Mouse (Mus musculus): ENCODE measurements around the gene Il22ra2. TPM values are rescaled to one million over a fixed set of nuclear protein-coding genes. Genes with fewer than 3 reads are reported as not detected.

The Il22ra2 gene
- total and polyA plus RNA-seq, 2 experiments from 2014 or later, result not detected

DNA sequence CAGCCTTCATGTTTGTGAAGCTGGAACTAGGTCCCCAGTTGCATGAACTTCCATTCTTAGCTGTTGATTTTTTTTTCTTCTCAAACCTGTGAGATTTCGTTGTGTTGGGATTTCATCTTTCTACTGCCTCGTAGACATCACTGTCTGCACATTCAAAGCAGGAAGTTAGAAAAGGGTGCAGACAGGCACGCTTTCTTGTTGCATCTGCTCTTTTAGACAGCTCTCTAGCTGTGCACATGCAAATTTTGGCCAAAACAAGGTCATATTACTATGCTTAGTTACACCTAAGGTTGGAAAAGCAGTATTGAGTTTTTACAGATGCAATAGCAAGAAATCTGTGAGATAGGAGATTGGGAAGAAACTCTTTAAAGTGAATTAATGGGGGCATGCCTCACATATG, 34.5 kb upstream of the Il22ra2 start:
- 69% methylated on average over 3 of the region's 3 CpGs for WGBS
- TF ChIP-seq EP300 (IDR thresholded peaks at IDR 0.05; ENCODE audit: low read depth), result no peak
- no peak for TF ChIP-seq CTCF (IDR thresholded peaks at IDR 0.05; ENCODE audit: low read depth)
- no peak for ATAC-seq (ENCODE audit: insufficient read depth, low read depth)
- H3K9ac ChIP-seq (replicated peaks; ENCODE audit: low read depth, low read length), result no peak overlapping the region
- H3K27me3 ChIP-seq (ENCODE audit: control insufficient read depth, insufficient read depth, low read length), result no peaks in the 10 kb centered on the region
- H3K36me3 ChIP-seq (replicated peaks; ENCODE audit: control insufficient read depth, insufficient read depth, low read length), result no peaks in the 10 kb centered on the region
- H3K9me3 ChIP-seq (replicated peaks; ENCODE audit: control insufficient read depth, low read length), result no peaks in the 10 kb centered on the region
- H3K4me2 ChIP-seq (ENCODE audit: low read depth, low read length), result no peak overlapping the region
- peaks cover 5% of the 10 kb centered on the region; the same call in 1 of the 2 replicates for H3K4me1 ChIP-seq (ENCODE audit: control insufficient read depth, insufficient read depth)
- no peak overlapping the region for H3K4me3 ChIP-seq (ENCODE audit: low read depth, low read length)
- no peak for DNase-seq (ENCODE audit: low spot score)
- peak overlapping the region; percentile 52; the same call in 1 of the 2 replicates for H3K27ac ChIP-seq (ENCODE audit: low read depth)

DNA sequence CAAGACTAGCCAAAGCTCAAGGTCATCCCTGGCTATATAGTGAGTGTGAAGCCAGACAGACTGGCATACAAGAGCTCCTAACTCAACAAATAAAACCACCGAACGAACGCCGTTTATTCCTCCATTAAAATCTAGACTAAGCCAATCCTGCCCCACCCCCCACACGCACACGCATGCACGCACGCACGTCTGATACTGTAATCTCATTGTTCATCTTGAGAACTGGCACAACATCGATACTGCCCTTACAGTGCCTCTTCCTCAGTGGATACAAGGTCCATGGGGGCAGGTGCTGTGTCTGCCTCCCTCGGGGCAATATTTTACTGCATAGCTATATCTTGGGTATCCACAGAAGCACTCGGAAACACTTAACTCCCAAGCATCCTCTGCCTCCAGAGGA, 32.2 kb upstream of the Il22ra2 start:
- Histone ChIP-seq H3K36me3 (replicated peaks; ENCODE audit: control insufficient read depth, insufficient read depth, low read length) (no peaks in the 10 kb centered on the region), H3K4me2 (ENCODE audit: low read depth, low read length) (no peak overlapping the region), H3K27me3 (ENCODE audit: control insufficient read depth, insufficient read depth, low read length) (no peaks in the 10 kb centered on the region), H3K4me3 (ENCODE audit: low read depth, low read length) (no peak overlapping the region), H3K27ac (ENCODE audit: low read depth) (no peak overlapping the region), H3K9me3 (replicated peaks; ENCODE audit: control insufficient read depth, low read length) (no peaks in the 10 kb centered on the region), H3K9ac (replicated peaks; ENCODE audit: low read depth, low read length) (no peak overlapping the region), H3K4me1 (ENCODE audit: control insufficient read depth, insufficient read depth) (peaks cover 22% of the 10 kb centered on the region)
- DNase-seq (ENCODE audit: low spot score) (no peak), ATAC-seq (ENCODE audit: insufficient read depth, low read depth) (no peak)
- WGBS, result 86% methylated on average over 12 of the region's 12 CpGs
- no peak for TF ChIP-seq CTCF (IDR thresholded peaks at IDR 0.05; ENCODE audit: low read depth)
- no peak for TF ChIP-seq EP300 (IDR thresholded peaks at IDR 0.05; ENCODE audit: low read depth)

DNA sequence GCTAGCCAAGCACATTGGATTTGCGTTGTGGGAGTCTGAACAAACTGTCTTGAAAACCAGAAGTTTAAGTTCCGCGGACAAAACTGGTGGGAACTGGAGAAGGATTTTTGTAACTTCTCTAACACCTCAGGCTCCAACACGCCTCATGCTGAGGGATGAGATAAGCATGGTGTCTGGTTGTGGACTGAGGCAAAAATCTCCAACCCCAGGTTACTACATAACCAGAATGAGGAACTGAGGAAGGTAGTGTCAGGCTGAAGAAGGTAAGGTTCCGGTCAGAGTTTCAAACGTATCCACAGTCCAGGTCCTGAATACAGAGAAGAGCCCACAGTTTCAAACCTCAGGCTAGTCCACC, 30.5 kb upstream of the Il22ra2 start:
- 23% methylated on average over 6 of the region's 6 CpGs for WGBS
- H3K4me3 ChIP-seq (ENCODE audit: low read depth, low read length), result peak overlapping the region; percentile 96
- no peak overlapping the region; the same call in 1 of the 2 replicates for H3K9ac ChIP-seq (replicated peaks; ENCODE audit: low read depth, low read length)
- peak overlapping the region; percentile 94; the same call in 1 of the 2 replicates for H3K27ac ChIP-seq (ENCODE audit: low read depth)
- H3K9me3 ChIP-seq (replicated peaks; ENCODE audit: control insufficient read depth, low read length), result no peaks in the 10 kb centered on the region
- DNase-seq (ENCODE audit: low spot score) (no peak), ATAC-seq (ENCODE audit: insufficient read depth, low read depth) (no peak)
- peak overlapping the region; percentile 77 for H3K4me2 ChIP-seq (ENCODE audit: low read depth, low read length)
- H3K27me3 ChIP-seq (ENCODE audit: control insufficient read depth, insufficient read depth, low read length), result no peaks in the 10 kb centered on the region
- H3K36me3 ChIP-seq (replicated peaks; ENCODE audit: control insufficient read depth, insufficient read depth, low read length), result peaks cover under 1% of the 10 kb centered on the region; the same call in 1 of the 2 replicates
- H3K4me1 ChIP-seq (ENCODE audit: control insufficient read depth, insufficient read depth), result peaks cover 22% of the 10 kb centered on the region
- TF ChIP-seq EP300 (IDR thresholded peaks at IDR 0.05; ENCODE audit: low read depth), result no peak
- no peak for TF ChIP-seq CTCF (IDR thresholded peaks at IDR 0.05; ENCODE audit: low read depth)

DNA sequence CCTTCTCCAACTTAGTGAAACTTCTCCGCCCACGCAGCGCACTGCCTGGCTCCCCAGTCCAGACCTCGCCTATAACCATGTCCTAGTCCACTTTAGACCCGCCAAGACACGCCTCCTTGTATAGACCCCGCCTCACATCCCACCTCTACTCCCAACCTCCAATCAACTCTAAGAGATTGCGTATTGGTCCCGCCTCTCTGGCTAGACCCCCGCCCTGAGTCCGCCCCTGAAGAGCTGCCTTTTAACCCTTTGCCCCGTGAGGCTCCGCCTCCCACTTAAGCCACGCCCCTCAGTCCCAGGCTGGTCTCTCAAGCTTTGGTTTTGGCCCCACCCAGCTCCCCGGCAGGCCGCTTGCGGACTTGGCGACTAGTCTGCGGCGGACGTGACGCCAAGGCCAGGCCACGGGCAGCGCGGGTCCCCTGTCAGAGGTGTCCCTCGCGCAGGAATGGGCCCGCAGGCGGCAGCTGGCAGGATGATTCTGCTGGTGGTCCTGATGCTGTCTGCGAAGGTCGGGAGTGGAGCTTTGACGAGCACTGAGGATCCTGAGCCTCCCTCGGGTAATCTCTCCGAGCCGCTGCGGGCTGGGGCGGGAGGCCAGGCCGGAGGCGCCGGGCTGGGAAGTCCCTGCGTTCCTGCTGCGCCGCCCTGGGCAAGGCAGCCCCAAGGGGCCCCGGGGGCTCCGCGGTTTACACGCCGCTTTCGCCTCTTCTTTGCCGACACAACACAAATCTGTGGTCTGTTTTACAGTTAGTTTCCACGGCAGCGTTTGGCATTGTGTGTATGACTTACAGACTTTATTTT, 30.0 kb upstream of the Il22ra2 start, which contains the start of gene Ifngr1:
TSS of gene Ifngr1 (plus strand) at position 309 of the 801 bp plus-strand sequence.
- ATAC-seq (ENCODE audit: insufficient read depth, low read depth), result peak; percentile 99
- peak within 1 kb of the TSS; percentile 96 for H3K4me3 ChIP-seq (ENCODE audit: low read depth, low read length)
- H3K4me1 ChIP-seq (ENCODE audit: control insufficient read depth, insufficient read depth), result peaks cover 22% of the 10 kb centered on the region
- H3K36me3 ChIP-seq (replicated peaks; ENCODE audit: control insufficient read depth, insufficient read depth, low read length), result peaks cover 5% of the 10 kb centered on the region; the same call in 1 of the 2 replicates
- peak within 1 kb of the TSS; percentile 77 for H3K4me2 ChIP-seq (ENCODE audit: low read depth, low read length)
- no peaks in the 10 kb centered on the region for H3K27me3 ChIP-seq (ENCODE audit: control insufficient read depth, insufficient read depth, low read length)
- peak within 1 kb of the TSS; percentile 94 for H3K9ac ChIP-seq (replicated peaks; ENCODE audit: low read depth, low read length)
- TF ChIP-seq EP300 (IDR thresholded peaks at IDR 0.05; ENCODE audit: low read depth), result no peak
- TF ChIP-seq CTCF (IDR thresholded peaks at IDR 0.05; ENCODE audit: low read depth), result no peak
- peak; percentile 98 for DNase-seq (ENCODE audit: low spot score)
- H3K9me3 ChIP-seq (replicated peaks; ENCODE audit: control insufficient read depth, low read length), result no peaks in the 10 kb centered on the region
- H3K27ac ChIP-seq (ENCODE audit: low read depth), result peak within 1 kb of the TSS; percentile 94
- under 1% methylated on average over 52 of the region's 52 CpGs for WGBS

DNA sequence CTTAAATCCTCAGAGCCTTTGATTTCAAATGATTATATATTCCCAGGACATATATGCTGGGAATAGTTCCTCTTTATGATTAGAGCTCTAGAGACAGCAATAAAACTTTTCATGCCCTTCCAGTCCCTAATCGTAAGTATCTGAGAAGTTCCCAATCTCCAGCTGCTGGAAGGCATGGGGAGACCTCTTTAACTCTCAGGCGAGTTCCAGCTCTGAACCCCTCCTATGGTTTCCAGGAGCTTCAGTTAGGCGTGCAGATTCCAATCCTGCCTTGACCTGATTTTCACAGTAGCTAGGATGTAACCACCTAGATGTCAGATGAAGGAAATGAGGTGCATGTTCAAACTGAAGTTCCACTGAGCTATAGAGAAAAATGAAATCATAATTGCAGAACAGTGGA, 29.2 kb upstream of the Il22ra2 start:
- Histone ChIP-seq H3K9me3 (replicated peaks; ENCODE audit: control insufficient read depth, low read length) (no peaks in the 10 kb centered on the region), H3K4me2 (ENCODE audit: low read depth, low read length) (peak overlapping the region; percentile 77), H3K4me3 (ENCODE audit: low read depth, low read length) (peak overlapping the region; percentile 96), H3K36me3 (replicated peaks; ENCODE audit: control insufficient read depth, insufficient read depth, low read length) (peaks cover 9% of the 10 kb centered on the region; the same call in 1 of the 2 replicates), H3K4me1 (ENCODE audit: control insufficient read depth, insufficient read depth) (peaks cover 22% of the 10 kb centered on the region), H3K27ac (ENCODE audit: low read depth) (peak overlapping the region; percentile 94), H3K27me3 (ENCODE audit: control insufficient read depth, insufficient read depth, low read length) (no peaks in the 10 kb centered on the region), H3K9ac (replicated peaks; ENCODE audit: low read depth, low read length) (peak overlapping the region; percentile 94)
- ATAC-seq (ENCODE audit: insufficient read depth, low read depth) (no peak), DNase-seq (ENCODE audit: low spot score) (no peak)
- no peak for TF ChIP-seq CTCF (IDR thresholded peaks at IDR 0.05; ENCODE audit: low read depth)
- no peak for TF ChIP-seq EP300 (IDR thresholded peaks at IDR 0.05; ENCODE audit: low read depth)
- 0% methylated on average over 3 of the region's 3 CpGs for WGBS
